Mouse (Mus musculus): Measurements from ENCODE around the gene Olfr1353.
"Not testable (repeated sequence)": the region's sequence is repeated elsewhere in the genome, so short reads cannot be mapped to it uniquely, and the experiment has no call there.

Olfr1353 gene

GRCm38 (mm10) chr10:78963009-78963408 is at the start of gene Olfr1353:
Olfr1353 (plus strand) TSS chr10:78963309.
- DNase-seq (ENCODE audit: low spot score): not testable (repeated sequence)

GRCm38 (mm10) chr10:78950336-78950735 is 12.8 kb upstream of the Olfr1353 start, which contains the start of gene Olfr8:
Olfr8 (plus strand) TSS chr10:78950636.
- DNase-seq (ENCODE audit: low spot score): not testable (repeated sequence)

GRCm38 (mm10) chr10:78980750-78981149 is 17.6 kb downstream of the Olfr1353 start, which contains the start of gene Olfr1352:
Olfr1352 (plus strand) TSS chr10:78981050.
- DNase-seq (ENCODE audit: low spot score): no peak

- DNase-seq (ENCODE audit: low spot score): no peak
Measured at GRCm38 (mm10) chr10:79012172-79012571, 49.1 kb downstream of the Olfr1353 start, which contains the start of gene Olfr1351. Olfr1351 (plus strand) TSS chr10:79012472.
